Mouse (Mus musculus) spleen, adult 2 months (tissue): ENCODE data around the gene Fry.

Source experiments
- CTCF ChIP-seq: fragments of 200-500 bp; IDR thresholded peaks from 2 replicates; pipeline ENCODE4 v1.5.1; 2011; ENCODE audit warnings: mild to moderate bottlenecking, inconsistent platforms; ENCODE audit not compliant: insufficient read depth, insufficient read length, insufficient replicate concordance; ENCODE audit errors: extremely low read depth
- POLR2A ChIP-seq: fragments of 200-500 bp; IDR thresholded peaks from 2 replicates; pipeline ENCODE4 v1.6.1; 2011; ENCODE audit warnings: low read depth, low read length, inconsistent platforms

GRCm38 (mm10) chr5:150451281-150452003, 333.0 kb downstream of the Fry start:
- TF ChIP-seq CTCF, result no peak
- no peak for TF ChIP-seq POLR2A
